Mouse (Mus musculus) embryo, embryonic 9.5 days (tissue): ENCODE results near the gene Vps13a.
"Not testable (repeated sequence)": the region's sequence is repeated elsewhere in the genome, so short reads cannot be mapped to it uniquely, and the experiment has no call there.

Experiments used
- DNase-seq: peaks from one replicate; pipeline ENCODE4 v3.0.0-alpha.2; 2017; ENCODE audit errors: extremely low spot score

Vps13a gene

DNA sequence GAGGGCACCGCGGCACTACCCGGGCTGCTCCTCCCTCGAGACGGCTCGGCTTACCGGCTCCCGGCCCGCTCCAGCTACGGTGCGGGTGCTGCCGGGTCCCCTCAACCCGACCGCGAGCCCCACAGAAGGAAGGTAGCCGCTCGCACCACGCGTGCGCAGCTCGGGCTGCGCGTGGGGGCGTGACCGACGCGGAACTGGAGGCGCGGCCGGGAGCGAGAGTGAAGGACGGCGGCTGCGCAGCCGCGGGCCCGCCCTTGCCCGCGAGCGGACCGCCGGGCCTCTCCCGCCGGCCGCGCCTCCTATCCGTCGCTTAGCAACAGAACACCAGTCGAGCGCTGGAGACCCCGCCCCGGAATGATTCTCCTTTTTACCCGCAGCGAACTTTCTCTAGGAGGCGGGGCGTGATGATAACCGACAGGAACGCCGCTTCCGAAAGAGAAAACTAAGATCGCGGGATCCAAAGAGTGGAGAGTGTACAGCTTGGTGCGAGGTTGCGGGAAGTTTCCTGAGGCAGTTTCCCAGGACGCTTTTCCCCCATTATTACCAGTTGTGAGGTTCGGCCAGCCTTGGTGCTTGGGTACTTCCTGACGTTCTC is at the start of gene Vps13a:
Gene Vps13a, minus strand, starts transcription at position 144 of the 595 bp plus-strand sequence.
- DNase-seq = peak; percentile 89

DNA sequence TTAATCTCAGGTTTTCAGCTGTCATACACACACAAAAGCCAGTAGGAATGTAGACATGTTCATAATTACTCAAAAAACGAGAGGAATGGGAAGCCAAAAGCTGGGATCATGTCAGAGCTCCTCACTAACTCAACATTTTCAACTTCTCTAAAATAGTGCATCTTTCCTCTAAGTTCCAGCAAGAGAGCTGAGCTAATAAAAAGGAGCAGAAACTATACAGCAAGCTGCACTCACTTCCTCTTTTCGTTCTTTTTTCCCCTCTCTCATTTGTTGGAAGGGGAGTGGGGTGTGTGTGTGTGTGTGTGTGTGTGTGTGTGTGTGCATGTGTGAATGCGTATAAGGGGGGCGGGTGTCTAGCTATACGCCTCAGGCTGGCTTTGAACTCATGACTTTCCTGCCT is 46.9 kb upstream of the Vps13a start:
- no peak for DNase-seq

DNA sequence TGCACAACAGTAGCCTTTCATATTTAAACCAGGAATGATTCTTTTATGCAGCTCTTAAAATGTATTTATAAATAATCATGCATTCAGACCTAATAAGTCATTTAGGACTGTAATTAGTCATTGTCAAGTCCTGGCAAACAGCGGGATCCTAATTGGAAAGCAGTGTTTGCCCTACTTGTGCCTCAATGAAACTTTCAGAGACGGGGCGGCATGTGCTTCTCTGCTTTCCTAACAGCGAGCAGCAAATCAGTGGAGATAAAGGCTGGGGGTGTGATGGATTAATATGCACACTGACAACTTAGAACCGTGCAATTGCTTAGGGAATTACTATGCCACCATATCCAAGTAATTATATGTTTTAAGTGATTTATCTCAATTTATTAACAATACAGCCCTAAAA is 44.5 kb upstream of the Vps13a start:
- DNase-seq = no peak

DNA sequence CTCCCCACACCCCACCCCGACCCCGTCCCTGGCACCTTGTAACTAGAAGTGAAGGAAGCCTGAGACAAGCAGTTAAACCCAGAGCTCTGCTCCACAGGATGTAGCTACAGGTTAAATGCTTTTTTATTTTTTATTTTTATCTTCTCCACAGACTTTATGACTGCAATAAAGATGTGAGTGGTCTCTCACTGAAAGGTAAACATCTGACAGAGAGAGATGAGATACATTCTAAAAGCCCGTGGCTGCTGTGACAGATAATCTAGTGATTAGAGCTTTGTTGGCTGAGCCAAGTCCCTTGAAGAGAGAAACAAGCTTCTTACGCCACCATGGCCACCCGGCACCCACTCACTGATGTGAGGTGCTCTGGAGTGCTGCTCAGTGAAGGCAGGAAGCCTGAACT is 34.1 kb upstream of the Vps13a start:
- DNase-seq = no peak

DNA sequence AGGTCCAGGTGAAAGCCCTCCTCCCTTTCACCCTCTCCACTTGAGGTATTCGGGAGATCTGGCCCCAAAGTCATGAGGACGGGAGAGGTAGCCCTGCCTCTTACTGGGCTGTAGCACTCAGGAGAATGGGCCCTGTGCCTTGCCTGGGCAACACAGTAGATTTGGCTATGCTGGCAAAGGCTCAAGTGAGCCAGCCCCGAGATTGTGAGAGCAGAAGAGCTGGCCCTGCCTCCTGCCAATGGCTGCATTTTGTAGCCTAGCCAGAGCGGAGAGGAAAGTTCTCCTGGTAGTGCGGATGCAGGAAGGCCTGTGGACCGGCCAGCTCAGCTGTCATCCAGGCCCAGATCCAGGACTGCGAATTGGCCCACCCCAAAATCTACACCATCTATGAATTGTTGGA is 32.6 kb upstream of the Vps13a start:
- DNase-seq = no peak

DNA sequence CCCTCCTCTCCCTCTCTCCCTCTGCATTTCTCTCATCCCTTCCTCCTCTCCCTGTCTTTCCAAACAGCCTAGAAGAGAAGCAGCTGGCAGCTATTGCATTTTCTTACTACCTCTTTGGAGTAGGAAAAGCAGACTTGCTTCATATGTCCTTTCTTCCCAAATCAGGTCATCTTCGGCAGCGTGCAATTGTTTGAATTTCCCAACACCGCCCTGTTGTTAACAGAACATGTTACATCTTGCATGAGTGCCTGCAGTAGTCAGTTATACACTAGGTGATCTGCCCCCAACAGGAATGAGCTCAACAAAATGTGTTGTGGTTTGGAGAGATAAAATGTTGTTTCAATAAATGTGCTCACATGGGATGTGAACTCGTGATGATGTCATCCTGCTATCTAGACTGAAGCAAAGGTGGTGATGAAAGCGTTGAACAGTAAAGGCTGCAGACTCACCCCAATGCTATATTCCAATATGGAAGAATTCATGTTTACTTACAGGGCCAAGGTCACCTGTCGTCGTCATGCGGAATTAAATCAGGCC is 31.4 kb upstream of the Vps13a start:
- DNase-seq = no peak

DNA sequence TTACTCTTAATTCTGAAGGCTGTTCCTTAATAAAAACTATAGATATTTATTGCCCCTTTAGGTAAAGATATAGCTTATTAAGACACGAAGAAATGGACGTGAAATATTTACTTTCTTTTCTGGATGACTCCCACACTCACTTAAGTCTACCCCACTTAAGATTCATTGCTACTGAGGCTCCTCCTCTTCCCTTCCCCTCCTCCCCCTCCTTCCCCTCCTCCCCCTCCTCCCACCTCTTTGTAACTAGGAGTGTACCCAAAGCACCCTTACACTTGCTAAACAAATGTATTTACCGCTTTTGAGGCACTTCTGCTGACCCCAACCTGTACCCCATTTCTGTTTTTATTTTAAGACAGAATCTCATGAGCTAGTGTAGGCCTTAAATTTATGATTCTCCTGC is 24.4 kb upstream of the Vps13a start:
- no peak for DNase-seq

DNA sequence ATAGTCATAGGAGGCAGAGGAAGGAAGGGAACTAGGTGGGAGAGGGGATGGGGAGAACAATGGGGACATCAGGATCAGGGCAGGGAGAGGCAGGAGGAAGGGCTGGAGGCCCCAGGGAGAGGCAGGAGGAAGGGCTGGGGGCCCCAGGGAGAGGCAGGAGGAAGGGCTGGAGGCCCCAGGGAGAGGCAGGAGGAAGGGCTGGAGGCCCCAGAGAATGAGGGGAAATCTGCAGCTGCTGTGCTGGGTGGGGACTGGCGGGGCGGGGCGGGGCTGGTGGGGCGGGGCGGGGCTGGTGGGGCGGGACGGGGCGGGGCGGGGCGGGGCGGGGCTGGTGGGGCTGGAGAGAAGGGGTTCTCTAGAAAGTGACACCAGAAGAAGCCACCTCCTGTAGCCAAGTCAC is 23.8 kb upstream of the Vps13a start:
- DNase-seq = no peak

DNA sequence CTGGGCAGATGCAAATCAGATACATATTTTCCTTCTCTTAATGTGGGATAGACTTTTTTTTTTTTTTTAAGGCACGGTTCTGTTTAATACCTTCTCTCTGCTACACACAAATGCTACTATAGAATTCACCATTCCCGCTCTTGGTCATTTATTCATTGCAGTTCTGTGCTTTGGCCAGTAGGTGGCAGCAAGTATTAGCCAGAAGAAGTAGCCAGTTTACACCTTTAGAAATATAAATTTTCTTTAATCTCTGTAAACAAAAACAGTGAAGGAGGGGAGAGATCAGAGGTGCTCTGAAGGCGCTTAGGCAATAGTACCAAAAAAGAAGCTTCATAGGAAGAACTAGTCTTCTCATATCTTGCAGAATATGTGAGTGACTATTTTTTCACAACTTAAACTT is 22.0 kb upstream of the Vps13a start:
- peak; percentile 56 for DNase-seq

DNA sequence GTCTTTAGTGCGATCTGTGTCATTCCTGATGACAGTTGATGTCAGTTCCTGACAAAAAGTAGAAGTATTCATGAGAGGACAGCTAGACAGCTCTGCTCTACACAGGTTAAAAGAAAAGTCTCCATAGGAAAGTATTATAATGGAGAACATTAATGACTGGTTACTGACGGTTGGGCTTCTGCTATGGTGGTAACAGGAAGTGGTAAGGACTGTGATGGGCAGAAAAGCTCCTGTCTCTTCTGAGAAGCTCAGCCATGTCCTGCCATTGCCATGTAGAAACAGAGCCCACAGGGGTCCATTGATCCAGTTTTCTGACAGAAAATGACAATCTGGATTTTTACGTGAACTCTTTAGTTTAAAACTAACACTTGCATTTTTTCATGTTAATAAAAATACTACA is 21.4 kb upstream of the Vps13a start:
- no peak for DNase-seq

DNA sequence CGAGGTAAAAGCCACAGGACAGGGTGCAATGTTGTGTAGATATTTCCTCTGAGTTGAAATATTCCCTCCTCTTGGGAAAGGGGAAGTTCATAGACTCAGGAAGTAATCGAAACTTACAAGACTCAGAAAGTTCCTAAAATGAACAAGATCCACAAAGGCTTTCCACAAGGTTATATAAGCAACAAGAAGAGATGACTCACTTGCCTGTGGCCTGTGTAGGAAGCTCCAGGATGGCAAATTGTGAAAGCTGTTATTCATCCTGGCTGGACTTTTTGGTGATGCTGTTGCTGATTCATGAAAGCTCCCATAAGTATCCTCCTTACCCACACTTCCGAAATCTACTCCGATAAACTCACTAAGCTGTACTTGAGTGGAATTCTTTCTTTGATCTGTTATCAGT is 17.2 kb upstream of the Vps13a start:
- no peak for DNase-seq

DNA sequence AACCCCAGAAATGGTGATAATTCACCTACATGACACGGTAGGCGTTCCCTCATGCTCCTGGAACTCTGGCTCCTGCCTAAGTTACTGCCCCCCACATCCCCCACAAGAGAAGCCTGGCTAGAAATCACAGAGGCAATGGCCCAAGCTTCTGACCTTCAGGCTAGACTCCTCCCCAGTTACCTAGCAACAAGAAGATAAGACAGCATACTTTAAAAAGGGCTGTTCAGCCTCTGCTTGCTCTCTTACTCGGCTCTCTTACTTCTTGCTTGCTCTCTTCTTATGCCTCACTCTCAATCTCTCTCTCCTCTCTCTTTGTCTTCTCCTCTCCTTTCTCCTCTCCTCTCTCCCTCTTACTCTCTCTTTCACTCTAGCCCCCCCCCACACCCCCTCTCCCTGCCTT is 13.8 kb upstream of the Vps13a start:
- DNase-seq = not testable (repeated sequence)

DNA sequence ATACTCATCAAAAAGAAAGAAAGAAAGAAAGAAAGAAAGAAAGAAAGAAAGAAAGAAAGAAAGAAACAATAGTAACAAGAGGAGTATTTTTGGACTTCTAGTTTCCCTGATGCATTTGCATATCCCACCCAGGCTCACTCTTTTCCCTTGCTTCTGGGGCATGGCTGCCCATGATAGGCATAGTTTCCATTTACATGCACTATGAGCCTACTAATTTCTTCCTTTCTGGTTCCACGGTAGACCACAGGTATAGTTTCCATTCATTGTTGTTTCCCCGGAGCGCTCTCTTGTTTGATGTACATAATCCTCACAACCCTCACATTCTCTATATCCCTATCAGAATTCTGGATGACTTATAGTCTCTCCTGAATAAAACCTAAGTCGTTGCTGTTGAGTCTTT is 9.2 kb upstream of the Vps13a start:
- DNase-seq = no peak

DNA sequence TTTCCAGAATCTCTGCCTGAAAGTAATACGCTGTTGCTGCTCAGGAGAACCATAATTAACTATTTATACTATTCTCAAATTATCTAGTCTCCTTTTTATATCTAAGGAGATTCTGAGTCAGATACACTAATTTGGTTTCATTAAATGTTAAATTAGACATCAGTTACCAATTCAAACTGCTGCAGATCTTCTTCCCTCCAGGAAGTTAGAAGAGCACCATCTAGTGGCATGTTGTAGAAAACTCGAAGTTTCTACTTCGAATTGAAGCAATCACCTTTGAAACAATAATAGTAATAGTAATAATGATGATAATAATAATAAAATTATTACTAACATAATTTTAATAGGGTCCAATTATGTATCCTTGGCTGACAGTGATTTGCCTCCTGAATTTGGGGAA is 4.1 kb upstream of the Vps13a start:
- no peak for DNase-seq

DNA sequence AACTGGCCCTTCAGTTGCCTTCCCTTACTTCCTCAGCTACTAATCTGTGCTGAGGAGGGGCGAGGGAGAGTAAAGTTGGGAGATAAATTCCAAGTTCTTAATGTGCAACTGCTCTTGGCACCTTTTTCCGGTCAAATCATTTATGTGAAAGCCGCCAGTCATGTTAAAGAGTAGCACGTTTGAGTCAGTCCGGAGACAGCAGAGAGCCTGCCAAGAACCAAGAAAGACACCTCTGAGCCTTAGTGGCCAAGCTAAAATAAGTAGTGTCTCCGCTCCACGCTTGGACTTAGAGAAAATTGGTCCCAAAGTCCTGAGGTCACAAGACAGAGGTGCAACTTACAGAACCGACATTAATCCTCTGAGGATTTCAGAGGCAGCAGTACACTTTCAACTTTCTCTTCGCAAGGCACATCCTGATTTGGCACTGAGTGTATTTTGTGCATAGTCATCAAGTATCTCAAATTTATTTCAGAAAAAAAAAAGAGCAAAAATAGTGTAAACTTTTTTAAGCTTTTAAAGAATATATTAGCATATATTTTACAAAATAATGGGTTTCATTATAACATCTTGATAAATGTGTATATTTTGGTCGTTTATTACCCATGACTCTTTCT is 780 bp upstream of the Vps13a start:
- DNase-seq = no peak

DNA sequence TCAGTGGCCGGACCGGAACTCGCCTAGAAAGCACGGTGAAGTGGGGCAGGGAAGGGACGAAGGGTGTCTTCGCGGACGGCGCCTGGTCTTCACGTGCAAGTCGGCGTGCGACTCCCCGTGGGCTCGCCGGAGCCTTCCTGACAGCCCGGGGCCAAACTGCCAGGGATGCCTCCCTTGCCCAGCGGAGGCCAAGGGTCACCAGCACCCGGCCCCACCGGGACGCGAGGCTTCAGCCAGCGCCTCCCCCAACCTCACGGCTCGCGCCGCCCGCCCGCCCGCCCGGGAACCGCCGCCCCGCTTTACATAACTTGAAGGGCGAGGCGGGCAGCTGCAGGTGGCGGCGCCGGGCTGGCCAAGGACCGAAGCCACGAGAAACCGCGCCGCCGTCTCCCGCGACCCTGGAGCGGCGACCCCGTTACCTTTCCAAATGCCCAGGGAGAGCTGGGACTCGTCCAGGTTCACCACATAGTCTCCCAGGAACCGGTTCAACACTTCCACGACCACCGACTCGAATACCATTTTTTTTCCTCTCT is 416 bp downstream of the Vps13a start:
- no peak for DNase-seq

DNA sequence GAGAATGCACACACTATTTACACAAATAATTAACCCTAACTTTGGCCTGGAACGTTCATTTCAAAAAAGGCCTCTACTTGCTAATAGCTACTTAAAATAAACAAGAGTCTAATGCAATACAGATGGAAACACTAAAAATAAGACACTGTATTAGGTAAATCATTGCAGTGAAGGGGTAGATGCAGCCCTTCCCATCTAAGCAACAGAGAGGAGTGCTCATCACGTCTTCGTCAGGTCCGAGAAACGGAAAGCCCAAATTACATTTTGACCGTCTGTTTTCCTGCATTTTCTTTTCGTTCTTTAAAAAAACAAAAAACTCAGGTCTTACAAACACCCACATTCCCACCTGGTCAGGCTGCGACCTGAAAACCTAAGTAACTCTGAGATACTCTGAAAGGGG is 947 bp downstream of the Vps13a start:
- no peak for DNase-seq

DNA sequence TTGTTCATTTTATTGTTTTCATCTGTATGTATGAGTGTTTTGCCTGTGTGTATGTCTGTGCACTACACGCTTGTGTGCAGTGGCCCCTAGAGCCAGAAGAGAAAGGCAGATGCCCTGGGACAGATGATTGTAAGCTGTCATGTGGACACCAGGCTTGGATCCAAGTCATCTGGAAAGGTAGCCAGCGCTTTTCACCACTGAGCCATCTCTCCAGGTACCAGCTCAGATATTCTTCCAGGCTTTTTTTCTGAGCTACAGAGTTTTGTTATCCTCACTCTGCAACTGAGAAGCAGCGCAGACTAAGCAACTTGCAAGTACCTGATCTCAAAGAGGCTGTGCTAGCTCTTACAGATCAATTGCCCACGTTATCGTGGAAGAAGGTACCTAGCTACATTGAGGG is 1.5 kb downstream of the Vps13a start:
- no peak for DNase-seq

DNA sequence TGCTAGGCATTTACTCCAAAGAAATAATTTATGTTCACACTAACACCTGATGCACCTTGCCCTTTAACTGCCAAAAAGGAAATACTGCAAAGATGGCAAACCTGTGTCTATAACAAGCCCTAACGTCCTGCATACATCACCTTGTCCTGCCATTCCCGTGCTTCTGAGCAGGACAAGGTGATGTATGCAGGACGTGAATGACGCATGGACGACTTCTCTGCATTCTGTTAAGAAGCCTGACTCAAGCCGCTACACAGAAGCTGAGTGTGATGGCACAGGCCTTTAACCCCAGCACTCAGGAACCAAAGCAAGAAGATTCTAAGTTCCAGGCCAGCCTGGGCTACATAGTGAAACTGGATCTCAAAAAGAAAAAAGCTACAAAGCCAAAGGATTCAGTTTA is 2.2 kb downstream of the Vps13a start:
- no peak for DNase-seq

DNA sequence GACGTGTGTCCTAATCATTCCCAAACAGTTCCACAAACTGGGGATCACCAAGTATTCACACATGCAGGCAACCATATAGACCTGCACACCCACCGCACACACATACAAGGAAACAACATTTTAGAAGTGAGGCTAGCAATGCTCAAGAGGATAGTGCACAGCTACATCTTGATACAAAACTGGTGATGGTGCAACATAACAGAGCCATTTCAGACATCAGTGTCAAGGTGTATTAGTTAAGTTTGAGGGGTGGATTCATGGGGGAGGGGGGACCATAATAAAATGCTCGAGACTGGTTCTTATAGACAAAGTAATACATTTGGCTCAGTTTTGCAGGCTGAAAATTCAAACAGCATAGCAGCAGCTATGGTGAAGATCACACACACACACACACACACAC is 2.8 kb downstream of the Vps13a start:
- DNase-seq = no peak

DNA sequence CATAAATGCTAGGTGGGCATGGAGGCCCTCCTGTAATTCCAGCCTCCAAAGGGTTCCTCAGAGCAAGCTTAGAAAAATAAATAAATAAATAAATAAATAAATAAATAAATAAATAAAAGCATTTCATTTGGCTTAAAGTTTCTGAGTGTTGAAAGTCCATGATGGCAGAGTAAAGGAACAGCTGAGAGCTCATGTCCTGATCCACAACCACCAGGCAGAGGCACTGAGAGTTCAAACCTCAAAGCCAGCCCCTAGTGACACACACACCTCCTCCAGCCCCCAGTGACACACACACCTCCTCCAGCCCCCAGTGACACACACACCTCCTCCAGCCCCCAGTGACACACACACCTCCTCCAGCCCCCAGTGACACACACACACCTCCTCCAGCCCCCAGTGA is 3.3 kb downstream of the Vps13a start:
- not testable (repeated sequence) for DNase-seq

DNA sequence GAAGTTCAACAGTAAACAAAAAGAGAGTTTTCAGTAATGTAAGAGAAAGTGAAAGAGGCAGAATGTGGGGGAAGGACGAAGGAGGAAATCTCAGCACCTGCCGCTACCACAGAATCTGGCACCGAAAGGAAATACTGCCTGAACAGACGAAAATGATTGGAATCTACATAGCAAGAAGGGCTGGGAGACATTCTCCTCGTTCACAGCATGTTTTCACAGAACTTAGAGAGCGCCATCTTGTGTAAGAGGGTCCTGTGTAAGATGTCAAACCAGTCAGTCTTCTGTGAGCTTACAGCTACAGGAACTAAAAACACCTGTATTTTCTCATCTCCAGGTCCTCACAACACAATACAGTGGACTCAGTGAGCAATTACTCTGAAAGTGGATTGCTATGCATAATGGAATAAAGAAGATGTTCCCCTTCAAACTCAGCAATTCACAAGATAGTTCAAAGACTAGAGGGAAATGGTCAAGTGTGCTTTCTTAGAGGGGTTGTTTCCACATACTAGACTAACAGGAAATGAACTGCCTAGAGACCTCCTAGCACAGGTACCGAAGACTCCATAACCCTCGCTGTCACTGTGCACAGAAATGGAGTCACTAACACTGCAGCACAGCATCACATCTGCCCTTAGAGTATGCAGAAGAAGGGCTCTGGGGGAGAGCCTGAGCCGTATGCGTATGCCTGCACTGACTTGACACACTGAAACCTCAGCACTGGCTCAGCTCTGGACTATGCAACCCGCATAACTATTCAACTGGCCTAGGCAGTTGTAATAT is 7.3 kb downstream of the Vps13a start:
- DNase-seq = no peak

DNA sequence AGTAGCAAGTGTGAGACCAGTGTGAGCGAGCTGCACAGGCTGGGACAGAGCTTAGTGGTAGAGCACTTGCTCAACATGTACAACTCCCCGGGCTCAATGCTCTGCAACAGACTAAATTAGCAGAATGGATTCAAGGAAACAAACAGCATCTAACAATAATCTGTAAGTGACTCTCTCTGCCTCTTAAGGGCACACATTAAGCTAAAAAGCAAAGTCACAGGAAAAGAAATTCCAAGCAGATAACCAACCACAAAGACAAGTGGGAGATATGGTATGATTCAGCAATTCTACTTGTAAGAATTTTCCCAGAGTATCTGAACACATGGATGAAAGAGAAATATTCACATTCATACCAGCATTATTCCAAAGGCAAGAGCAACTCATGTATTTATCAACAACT is 13.3 kb downstream of the Vps13a start:
- DNase-seq = no peak
